Mouse (Mus musculus) layer of hippocampus, adult 2 months (tissue): Measurements from ENCODE around the gene Asb13. TPM values are rescaled to one million over a fixed set of nuclear protein-coding genes. Genes with fewer than 3 reads are reported as not detected.
A peak's percentile ranks its signal among the peaks of the same experiment; 100 is the strongest.

Experiments used
- DNase-seq, 2 experiments: peaks; one replicate each; pipeline ENCODE4 v3.0.0; 2022; ENCODE audit warnings: low spot score in 2 of 2
- H3K27ac ChIP-seq: fragments of 200-600 bp; 2 replicates; pipeline ENCODE4 v1.8.1; 2022
- H3K4me3 ChIP-seq: fragments of 200-600 bp; 2 replicates; pipeline ENCODE4 v1.8.1; 2022; ENCODE audit warnings: mild to moderate bottlenecking
- CTCF ChIP-seq: fragments of 200-600 bp; conservative IDR thresholded peaks from 2 replicates; pipeline ENCODE4 v1.8.1; 2022; ENCODE audit warnings: antibody characterized with exemption, mild to moderate bottlenecking, moderate library complexity
- long read RNA-seq, 2 experiments: library from polyadenylated mRNA; stranded (forward); transcript quantifications; one replicate each; pipeline ENCODE4 v2.0.0; 2021; ENCODE audit warnings: borderline mapping rate in 2 of 2
- total RNA-seq, 2 experiments: library from RNA; stranded (reverse); gene quantifications; 2 replicates each; pipeline ENCODE4 v1.2.3; 2021

Gene Asb13
- total RNA-seq, result 10 to 100 TPM; 31.8 to 35.1 TPM
- long read RNA-seq, experiment 1, full-length matches to known transcripts, result 44 of 53 reads
- long read RNA-seq, experiment 1, partial matches to known transcripts, result 1 of 53 reads
- long read RNA-seq, experiment 1, other reads (novel, unspliced or antisense), result 8 of 53 reads
- long read RNA-seq, experiment 2, full-length matches to known transcripts, result 57 of 62 reads
- long read RNA-seq, experiment 2, partial matches to known transcripts, result 1 of 62 reads
- long read RNA-seq, experiment 2, other reads (novel, unspliced or antisense), result 4 of 62 reads

DNA sequence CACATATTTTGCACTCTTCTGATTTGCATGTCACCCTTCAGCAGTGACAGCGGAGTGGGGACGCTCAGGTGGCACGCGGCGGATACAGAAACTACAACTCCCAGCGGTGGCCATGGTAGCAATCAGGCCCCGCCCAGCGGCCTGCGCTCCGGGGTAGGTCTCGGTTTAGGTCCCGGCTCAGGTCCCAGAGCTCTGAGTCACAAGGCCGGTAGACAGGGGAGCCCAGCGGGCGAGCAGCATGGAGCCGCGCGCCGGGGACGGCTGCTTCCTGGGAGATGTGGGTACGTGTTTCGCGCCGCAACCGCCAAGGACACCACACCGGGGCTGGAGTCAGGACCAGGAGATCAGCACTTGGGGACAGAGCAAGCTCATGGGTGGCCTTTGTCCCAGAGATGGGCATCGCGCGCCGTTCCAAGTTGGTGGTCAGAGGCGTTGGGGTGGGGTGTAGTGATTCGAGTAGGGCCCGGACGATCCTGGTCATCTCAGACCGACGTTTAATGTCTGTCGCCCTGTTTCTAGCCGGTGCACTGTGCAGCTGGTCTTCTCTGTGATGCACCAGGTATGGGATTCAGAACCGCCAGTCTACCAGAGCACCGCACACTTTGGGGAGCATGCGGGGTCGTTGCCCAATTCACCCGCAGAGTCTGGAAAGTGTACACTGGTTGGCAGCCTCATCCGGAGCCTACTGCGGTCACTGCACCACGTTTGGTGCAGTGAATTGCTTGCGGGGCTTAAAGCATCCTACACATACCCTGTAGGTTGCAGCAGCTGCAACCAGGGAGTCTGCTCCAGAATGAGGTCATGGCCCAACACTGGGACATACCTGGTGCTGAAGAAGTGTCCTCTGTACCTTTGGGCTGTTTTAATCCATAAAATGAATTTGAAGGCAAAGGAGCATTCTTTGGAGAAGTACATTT is at the start of gene Asb13:
TSS of gene Asb13 (plus strand) at position 138 of the 917 bp plus-strand sequence.
- H3K4me3 ChIP-seq, result peak within 1 kb of the TSS; percentile 79
- peak; percentile 60 for TF ChIP-seq CTCF
- DNase-seq, result peak; percentile 82 to 86
- H3K27ac ChIP-seq, result peak within 1 kb of the TSS; percentile 87

DNA sequence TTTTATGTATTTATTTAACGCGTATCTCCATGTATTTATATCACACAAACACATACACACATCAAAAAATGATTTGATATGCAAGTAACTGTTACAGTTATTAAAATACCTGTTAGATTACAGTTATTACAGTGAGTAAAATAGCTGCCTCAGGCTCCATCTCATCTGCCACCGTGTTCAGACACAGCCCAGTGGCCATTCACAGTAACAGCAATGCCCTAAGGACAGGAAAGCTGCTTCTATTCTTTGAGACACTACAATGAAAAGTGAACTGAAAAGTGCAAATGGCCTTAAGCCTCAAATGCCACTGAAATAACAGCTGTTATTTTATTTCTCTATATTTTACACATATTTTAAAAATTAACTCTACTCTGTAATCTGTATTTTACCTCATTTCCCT is 43.0 kb upstream of the Asb13 start:
- no peak overlapping the region for H3K4me3 ChIP-seq
- DNase-seq, result no peak
- peak; percentile 70 for TF ChIP-seq CTCF
- H3K27ac ChIP-seq, result no peak overlapping the region

DNA sequence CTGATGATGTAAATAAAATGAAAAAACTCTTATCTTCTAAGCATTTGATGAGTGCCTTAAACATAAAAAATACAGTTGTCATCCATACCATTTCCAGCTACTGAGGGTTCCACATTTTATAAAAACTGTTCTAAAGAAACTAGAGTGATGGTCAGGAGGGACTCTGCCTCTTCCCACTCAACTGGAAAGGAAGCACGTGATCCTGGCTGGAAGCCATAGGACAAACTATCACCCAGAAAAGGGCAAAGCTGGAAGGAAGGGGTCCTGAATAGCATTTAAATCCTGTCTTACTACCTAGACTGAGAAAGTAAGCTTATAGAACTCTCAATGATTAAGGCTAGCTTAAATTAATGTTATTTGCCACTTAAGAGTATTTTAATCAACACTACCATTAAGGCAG is 39.5 kb upstream of the Asb13 start:
- no peak for DNase-seq
- no peak for TF ChIP-seq CTCF
- no peak overlapping the region for H3K27ac ChIP-seq
- no peak overlapping the region for H3K4me3 ChIP-seq

DNA sequence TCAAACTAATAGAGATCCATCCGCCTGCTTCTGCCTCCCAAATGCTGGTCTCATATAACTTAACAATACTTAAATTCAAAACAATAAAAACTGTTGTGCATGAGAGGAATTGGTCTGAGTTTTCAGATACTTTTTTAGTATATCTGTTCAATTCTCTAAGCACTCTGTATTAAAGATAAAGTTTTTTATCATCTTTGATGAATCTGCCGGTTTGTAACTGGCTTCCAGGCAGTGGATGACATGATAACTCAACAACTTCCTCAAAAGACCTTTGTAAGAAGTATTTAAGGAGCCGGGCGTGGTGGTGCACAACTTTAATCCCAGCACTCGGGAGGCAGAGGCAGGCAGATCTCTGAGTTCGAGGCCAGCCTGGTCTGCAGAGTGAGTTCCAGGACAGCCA is 37.6 kb upstream of the Asb13 start:
- H3K4me3 ChIP-seq, result no peak overlapping the region
- H3K27ac ChIP-seq, result no peak overlapping the region
- no peak for TF ChIP-seq CTCF
- no peak for DNase-seq

DNA sequence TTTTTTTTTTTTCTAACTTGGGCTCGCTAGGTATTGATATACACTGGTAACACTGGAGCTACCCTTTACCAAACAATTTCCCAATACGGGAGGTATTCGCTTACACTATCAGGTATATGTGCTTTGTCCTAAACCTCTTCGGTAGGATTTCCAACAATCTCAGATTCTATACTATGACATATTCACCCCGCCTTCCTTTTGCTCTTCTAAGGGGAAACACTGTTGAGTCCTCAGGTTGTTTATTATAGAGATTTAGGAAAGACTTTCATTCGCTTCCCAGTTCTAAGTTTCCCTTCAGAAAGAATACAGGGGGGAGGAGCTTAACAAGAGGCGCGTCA is 24.1 kb upstream of the Asb13 start:
- Histone ChIP-seq H3K27ac (peak overlapping the region; percentile 88; the same call in 1 of the 2 replicates), H3K4me3 (peak overlapping the region; percentile 68)
- no peak for TF ChIP-seq CTCF
- DNase-seq, result no peak

DNA sequence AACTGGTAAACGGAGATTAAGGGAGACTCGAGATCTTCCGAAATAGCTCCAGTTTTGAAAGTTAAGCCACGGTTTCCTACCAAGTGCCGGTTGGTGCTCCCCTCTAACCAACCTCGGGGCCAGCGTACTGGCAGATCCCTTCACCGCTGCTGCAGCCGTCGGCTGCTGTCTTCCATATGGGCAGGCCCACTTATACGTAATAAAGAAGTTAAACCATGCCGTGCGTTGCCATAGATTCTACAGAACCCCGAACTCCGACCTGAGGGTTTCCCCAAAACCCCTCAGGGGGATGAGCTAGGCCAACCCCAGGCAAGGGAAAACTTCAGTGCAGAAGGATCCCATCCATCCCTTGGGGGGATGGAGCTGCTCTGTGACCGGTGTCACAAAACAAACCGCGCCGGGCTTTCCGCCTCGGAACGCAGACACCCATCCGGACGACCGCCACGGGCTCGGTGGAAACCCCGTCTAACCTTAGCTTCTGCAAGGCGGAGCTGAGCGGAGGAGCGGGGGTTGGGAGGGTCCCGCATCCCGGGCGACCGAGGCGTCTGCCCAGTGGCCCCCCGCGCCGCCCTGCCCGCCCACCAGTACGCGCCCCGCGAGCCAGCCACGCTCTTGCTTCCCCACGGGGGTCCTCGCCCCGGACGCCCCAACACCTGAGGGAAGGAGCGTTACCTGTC is 23.6 kb upstream of the Asb13 start:
- no peak for TF ChIP-seq CTCF
- Histone ChIP-seq H3K4me3 (peak overlapping the region; percentile 68), H3K27ac (peak overlapping the region; percentile 88)
- DNase-seq, result peak in 1 of 2 experiments; percentile 16

DNA sequence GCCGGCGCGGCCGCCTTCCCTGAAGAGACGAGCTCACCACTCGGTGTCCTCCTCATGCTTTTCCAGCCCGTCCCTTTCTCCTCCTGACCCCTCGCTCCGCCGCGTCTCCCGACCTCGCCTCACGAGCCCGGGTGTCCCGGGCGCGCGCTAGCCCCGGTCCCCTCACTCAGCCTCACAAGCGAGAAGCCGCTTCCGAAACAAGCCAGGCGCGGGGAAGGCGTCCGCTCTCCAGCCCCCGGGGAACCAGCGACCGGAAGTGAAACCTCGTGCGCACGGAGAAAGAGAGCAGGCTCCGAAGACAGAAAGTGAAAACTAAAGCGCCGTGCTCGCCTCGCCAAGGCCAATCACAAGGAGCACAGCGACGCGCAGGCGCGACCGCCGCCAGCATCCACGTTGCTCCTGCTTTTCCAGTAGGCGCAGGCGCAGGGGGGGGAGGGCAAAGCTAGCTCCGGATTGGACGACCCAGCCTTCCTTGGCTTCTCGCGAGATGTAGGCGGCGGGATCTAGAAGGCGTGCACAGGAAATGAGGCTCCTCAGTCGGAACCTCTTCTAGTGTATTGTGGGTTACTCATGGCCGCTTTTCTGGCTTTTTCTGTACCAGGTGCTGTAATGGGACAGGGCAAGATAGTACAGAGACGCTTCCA is 22.9 kb upstream of the Asb13 start, which contains the start of gene Fam208b:
TSS of gene Fam208b (minus strand) at position 314 of the 644 bp plus-strand sequence.
- Histone ChIP-seq H3K27ac (peak within 1 kb of the TSS; percentile 88), H3K4me3 (peak within 1 kb of the TSS; percentile 68)
- no peak for TF ChIP-seq CTCF
- peak; percentile 97 to 99 for DNase-seq

DNA sequence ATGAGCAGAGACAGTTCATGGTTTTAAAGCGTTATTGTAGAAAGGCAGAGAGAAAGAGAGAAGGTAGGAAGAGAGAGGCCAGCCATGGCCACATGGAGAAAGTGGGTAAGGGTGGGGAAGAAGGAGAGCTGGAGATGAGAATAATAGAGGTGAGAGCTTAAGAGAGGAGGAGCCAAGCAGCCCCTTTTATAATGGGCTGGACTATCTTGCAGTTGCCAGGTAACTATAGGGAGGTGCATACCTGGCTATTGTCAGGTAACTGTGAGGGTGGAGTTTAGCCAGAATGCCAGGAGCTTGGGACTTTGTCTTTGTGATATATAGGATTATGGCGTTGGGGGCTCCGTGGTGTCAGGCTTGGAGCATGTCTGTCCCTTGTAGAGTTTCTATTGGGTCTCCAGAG is 6.7 kb upstream of the Asb13 start:
- no peak overlapping the region for H3K27ac ChIP-seq
- no peak overlapping the region for H3K4me3 ChIP-seq
- DNase-seq, result no peak

DNA sequence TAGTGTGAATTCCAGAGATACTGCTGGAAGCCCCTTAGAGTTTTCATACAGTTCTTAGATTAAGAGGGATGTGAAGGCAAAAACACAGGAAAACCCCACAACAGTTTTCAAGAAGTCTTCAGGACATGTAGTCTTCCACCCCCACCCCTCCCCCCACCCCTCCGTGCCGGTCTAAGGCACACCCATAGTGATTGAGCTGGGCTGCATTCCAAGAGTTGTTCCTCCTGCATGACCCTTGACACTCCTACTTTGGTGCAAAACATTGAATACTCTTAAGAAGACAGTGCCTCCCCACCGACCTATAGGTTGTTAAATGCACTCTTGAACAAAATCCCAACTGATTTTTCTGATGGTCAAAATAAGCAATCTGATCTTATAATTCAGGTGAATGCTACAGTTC is 5.7 kb upstream of the Asb13 start:
- TF ChIP-seq CTCF, result no peak
- Histone ChIP-seq H3K4me3 (no peak overlapping the region), H3K27ac (no peak overlapping the region)
- no peak for DNase-seq

More for the DNA sequence above, 6.7 kb upstream of the Asb13 start:
- TF ChIP-seq CTCF, result no peak

DNA sequence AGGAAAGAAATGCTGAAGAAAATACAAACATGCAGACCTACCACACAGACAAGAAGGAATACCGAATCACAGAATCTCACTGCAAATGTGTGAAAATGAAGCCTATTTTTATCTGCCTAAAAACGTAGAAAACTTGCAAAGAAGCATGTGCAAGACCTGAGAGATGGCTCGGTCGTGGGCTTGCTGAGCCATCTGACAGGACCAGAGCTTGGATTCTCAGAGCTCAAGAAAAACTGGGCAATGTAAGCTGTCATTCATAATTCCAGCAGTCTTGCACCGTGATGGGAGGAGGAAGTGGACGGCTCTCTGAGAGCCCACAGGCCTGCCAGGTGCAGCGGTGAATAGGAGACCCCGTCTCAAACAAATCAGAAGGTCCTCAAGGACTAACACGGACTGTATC is 1.3 kb upstream of the Asb13 start:
- Histone ChIP-seq H3K4me3 (no peak overlapping the region), H3K27ac (no peak overlapping the region)
- TF ChIP-seq CTCF, result no peak
- DNase-seq, result no peak

DNA sequence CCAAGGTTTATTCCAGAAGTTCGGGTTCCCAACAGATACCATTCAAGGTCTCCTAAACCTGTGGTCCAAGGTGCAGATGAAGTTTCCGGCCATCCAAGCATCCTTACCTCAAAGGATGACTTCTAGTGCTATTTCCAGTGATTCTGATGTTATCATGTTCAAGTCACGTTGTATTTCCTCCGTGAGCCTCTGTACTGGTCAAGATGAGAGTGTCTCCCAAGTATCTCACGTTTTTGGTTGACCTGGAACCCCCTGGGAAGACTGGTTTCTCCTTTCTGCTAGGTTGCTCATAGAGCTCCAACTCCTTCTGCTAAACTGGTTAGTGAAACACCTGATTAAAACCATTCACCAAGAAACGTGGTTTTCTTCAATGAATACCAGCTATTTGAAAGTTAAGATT is 701 bp upstream of the Asb13 start:
- H3K4me3 ChIP-seq, result no peak overlapping the region
- no peak overlapping the region for H3K27ac ChIP-seq
- DNase-seq, result no peak
- TF ChIP-seq CTCF, result no peak

DNA sequence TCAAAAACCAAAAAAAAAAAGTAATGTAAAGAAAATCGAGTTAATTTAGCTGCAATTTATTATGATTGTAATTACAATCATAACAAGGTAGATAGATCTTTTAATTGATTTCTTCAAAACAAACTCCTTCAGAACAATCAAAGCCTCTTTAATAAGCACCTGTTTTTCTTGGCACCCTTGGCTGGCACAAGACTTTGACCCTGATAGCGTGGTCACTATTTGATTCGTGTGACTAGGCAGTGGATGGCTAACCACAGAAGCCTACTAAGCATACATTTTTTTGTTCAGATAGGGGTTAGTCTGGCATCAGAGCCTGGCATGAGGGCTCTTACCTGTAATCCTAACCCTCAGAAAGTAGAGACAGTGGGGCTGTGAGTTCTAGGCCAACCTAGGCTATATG is 1.2 kb downstream of the Asb13 start:
- no peak for TF ChIP-seq CTCF

More for the DNA sequence above, 1.2 kb downstream of the Asb13 start:
- Histone ChIP-seq H3K4me3 (no peak overlapping the region), H3K27ac (no peak overlapping the region)
- DNase-seq, result no peak
